Mouse (Mus musculus) myocyte (in vitro differentiated cells): ENCODE results near the gene F11r. TPM values are rescaled to one million over a fixed set of nuclear protein-coding genes. Genes with fewer than 3 reads are reported as not detected.

Experiments used
- H3K27me3 ChIP-seq: one replicate; pipeline ENCODE4 v1.6.1; 2011; ENCODE audit not compliant: control insufficient read depth, insufficient read depth, insufficient read length
- H3K36me3 ChIP-seq: one replicate; pipeline ENCODE4 v1.6.1; 2011; ENCODE audit not compliant: control insufficient read depth, insufficient read depth
- H3K4me2 ChIP-seq: one replicate; pipeline ENCODE4 v1.6.1; 2011; ENCODE audit warnings: low read depth, control low read depth
- H3K4me3 ChIP-seq: one replicate; pipeline ENCODE4 v1.5.1; 2011; ENCODE audit warnings: mild to moderate bottlenecking, control low read depth, moderate library complexity
- H3K79me2 ChIP-seq: one replicate; pipeline ENCODE4 v1.6.1; 2011; ENCODE audit not compliant: control insufficient read depth, insufficient read depth
- H3ac ChIP-seq: one replicate; pipeline ENCODE4 v1.6.1; 2011; ENCODE audit not compliant: control insufficient read depth, insufficient read length
- CEBPB ChIP-seq: IDR thresholded peaks from 2 replicates; pipeline ENCODE4 v1.6.1; 2011; ENCODE audit warnings: mild to moderate bottlenecking, moderate library complexity; ENCODE audit not compliant: poor library complexity, insufficient read depth, severe bottlenecking
- E2F4 ChIP-seq: IDR thresholded peaks from one replicate; pipeline ENCODE4 v1.6.1; 2011; ENCODE audit warnings: mild to moderate bottlenecking, control low read depth, moderate library complexity; ENCODE audit not compliant: insufficient read depth
- MAX ChIP-seq: IDR thresholded peaks from one replicate; pipeline ENCODE4 v1.6.1; 2011; ENCODE audit warnings: low read depth, mild to moderate bottlenecking, control low read depth
- MYOD1 ChIP-seq, 3 experiments: IDR thresholded peaks; one replicate each; pipeline ENCODE4 v1.6.1; 2011; ENCODE audit warnings: control low read depth in 2 of 3, low read depth in 2 of 3, mild to moderate bottlenecking in 2 of 3, moderate library complexity in 1 of 3; ENCODE audit not compliant: insufficient read length in 2 of 3, control insufficient read depth in 1 of 3
- MYOG ChIP-seq, 3 experiments: IDR thresholded peaks; one replicate each; pipeline ENCODE4 v1.6.1; 2011; ENCODE audit warnings: control low read depth in 2 of 3, low read depth in 2 of 3, mild to moderate bottlenecking in 2 of 3; ENCODE audit not compliant: insufficient read length in 2 of 3, control insufficient read depth in 1 of 3, insufficient read depth in 1 of 3
- POLR2A ChIP-seq: IDR thresholded peaks from one replicate; pipeline ENCODE4 v1.6.1; 2011; ENCODE audit warnings: low read depth, mild to moderate bottlenecking, control low read depth, moderate library complexity; ENCODE audit not compliant: insufficient read length
- POLR2AphosphoS2 ChIP-seq: IDR thresholded peaks from one replicate; pipeline ENCODE4 v1.6.1; 2011; ENCODE audit warnings: low read depth, control low read depth; ENCODE audit not compliant: insufficient read length
- REST ChIP-seq: IDR thresholded peaks from one replicate; pipeline ENCODE4 v1.6.1; 2011; ENCODE audit warnings: mild to moderate bottlenecking, control low read depth, moderate library complexity; ENCODE audit not compliant: insufficient read depth, insufficient read length
- SRF ChIP-seq: IDR thresholded peaks from one replicate; pipeline ENCODE4 v1.6.1; 2011; ENCODE audit warnings: low read depth; ENCODE audit not compliant: control insufficient read depth, insufficient read length
- TCF12 ChIP-seq: IDR thresholded peaks from one replicate; pipeline ENCODE4 v1.6.1; 2011; ENCODE audit warnings: mild to moderate bottlenecking, control low read depth; ENCODE audit not compliant: poor library complexity, insufficient read depth, severe bottlenecking
- TCF3 ChIP-seq: IDR thresholded peaks from one replicate; pipeline ENCODE4 v1.6.1; 2011; ENCODE audit warnings: low read depth, control low read depth; ENCODE audit not compliant: insufficient read length
- USF1 ChIP-seq: IDR thresholded peaks from one replicate; pipeline ENCODE4 v1.6.1; 2011; ENCODE audit warnings: low read depth, mild to moderate bottlenecking, control low read depth, moderate library complexity
- polyA plus RNA-seq: library from polyadenylated mRNA; unstranded; fragments of >200 nt; fragmentation: generic; extraction: Trizol; gene quantifications from one replicate; pipeline ENCODE4 v1.2.1, GENCODE M21; 2012; ENCODE audit warnings: missing spikeins

Gene F11r
- polyA plus RNA-seq, 1 experiment = 24.2 TPM

- Histone ChIP-seq H3K4me2 (no peak overlapping the region), H3K27me3 (no peaks in the 10 kb centered on the region), H3K4me3 (no peak overlapping the region), H3ac (no peak overlapping the region), H3K36me3 (no peaks in the 10 kb centered on the region), H3K79me2 (no peaks in the 10 kb centered on the region)
- TF ChIP-seq POLR2AphosphoS2 (no peak), MYOD1 (IDR thresholded peaks at IDR 0.05; ENCODE audit: control insufficient read depth in 1 of 3, insufficient read length in 2 of 3, low read depth in 2 of 3) (no peak), MYOG (IDR thresholded peaks at IDR 0.05; ENCODE audit: control insufficient read depth in 1 of 3, insufficient read depth in 1 of 3, insufficient read length in 2 of 3, low read depth in 2 of 3) (no peak), MAX (no peak), REST (no peak), TCF12 (no peak), TCF3 (no peak), USF1 (no peak), SRF (no peak), E2F4 (no peak), POLR2A (no peak), CEBPB (no peak)
Observed at GRCm38 (mm10) chr1:171402991-171403390, 34.3 kb upstream of the F11r start.

- no peaks in the 10 kb centered on the region for H3K36me3 ChIP-seq
- no peaks in the 10 kb centered on the region for H3K27me3 ChIP-seq
- no peak overlapping the region for H3K4me3 ChIP-seq
- TF ChIP-seq POLR2AphosphoS2 (no peak), CEBPB (no peak), MYOG (IDR thresholded peaks at IDR 0.05; ENCODE audit: control insufficient read depth in 1 of 3, insufficient read depth in 1 of 3, insufficient read length in 2 of 3, low read depth in 2 of 3) (no peak), TCF3 (no peak), TCF12 (no peak), E2F4 (no peak), USF1 (no peak), REST (no peak), POLR2A (no peak), MAX (no peak), SRF (no peak), MYOD1 (IDR thresholded peaks at IDR 0.05; ENCODE audit: control insufficient read depth in 1 of 3, insufficient read length in 2 of 3, low read depth in 2 of 3) (no peak)
- H3K4me2 ChIP-seq = no peak overlapping the region
- no peak overlapping the region for H3ac ChIP-seq
- H3K79me2 ChIP-seq = peaks cover 8% of the 10 kb centered on the region
Observed at GRCm38 (mm10) chr1:171407263-171407662, 30.1 kb upstream of the F11r start.

GRCm38 (mm10) chr1:171410231-171410630, 27.1 kb upstream of the F11r start:
- Histone ChIP-seq H3K27me3 (no peaks in the 10 kb centered on the region), H3K36me3 (no peaks in the 10 kb centered on the region), H3K4me2 (peak overlapping the region; percentile 56), H3ac (no peak overlapping the region), H3K79me2 (peaks cover 36% of the 10 kb centered on the region), H3K4me3 (peak overlapping the region; percentile 81)
- TF ChIP-seq SRF (no peak), TCF3 (no peak), MAX (no peak), E2F4 (no peak), POLR2A (no peak), REST (no peak)

GRCm38 (mm10) chr1:171410947-171411484, 26.3 kb upstream of the F11r start, which contains the start of gene Usf1:
Usf1 (plus strand) TSS chr1:171411313.
- TF ChIP-seq MYOG (IDR thresholded peaks at IDR 0.05; ENCODE audit: control insufficient read depth in 1 of 3, insufficient read depth in 1 of 3, insufficient read length in 2 of 3, low read depth in 2 of 3) (peak in 1 of 3 experiments; percentile 13), POLR2A (peak; percentile 65), TCF12 (no peak), TCF3 (no peak), POLR2AphosphoS2 (peak; percentile 70)
- H3K79me2 ChIP-seq = peaks cover 37% of the 10 kb centered on the region
- peak within 1 kb of the TSS; percentile 69 for H3ac ChIP-seq
- peak within 1 kb of the TSS; percentile 75 for H3K4me2 ChIP-seq
- peaks cover 2% of the 10 kb centered on the region for H3K36me3 ChIP-seq
- H3K27me3 ChIP-seq = no peaks in the 10 kb centered on the region
- H3K4me3 ChIP-seq = peak within 1 kb of the TSS; percentile 81

- peak overlapping the region; percentile 69 for H3ac ChIP-seq
- H3K27me3 ChIP-seq = no peaks in the 10 kb centered on the region
- H3K4me3 ChIP-seq = peak overlapping the region; percentile 81
- H3K79me2 ChIP-seq = peaks cover 37% of the 10 kb centered on the region
- peak overlapping the region; percentile 75 for H3K4me2 ChIP-seq
- peaks cover 7% of the 10 kb centered on the region for H3K36me3 ChIP-seq
- peak in 1 of 3 experiments; percentile 27 for TF ChIP-seq MYOG (IDR thresholded peaks at IDR 0.05; ENCODE audit: control insufficient read depth in 1 of 3, insufficient read depth in 1 of 3, insufficient read length in 2 of 3, low read depth in 2 of 3)
- no peak for TF ChIP-seq SRF
- TF ChIP-seq TCF3 = no peak
Observed at GRCm38 (mm10) chr1:171411492-171411941, 25.8 kb upstream of the F11r start.
